Mouse (Mus musculus) urinary bladder, postnatal 14 days (tissue): ENCODE data around the gene Olfr1164.

ENCODE experiments used
- DNase-seq: peaks from one replicate; pipeline ENCODE4 v3.0.0; 2021; ENCODE audit warnings: low spot score

The Olfr1164 gene

GRCm38 (mm10) chr2:88093866-88094265 lies at the start of gene Olfr1164:
Gene Olfr1164, minus strand, starts transcription at chr2:88093966.
- DNase-seq = no peak

DNA sequence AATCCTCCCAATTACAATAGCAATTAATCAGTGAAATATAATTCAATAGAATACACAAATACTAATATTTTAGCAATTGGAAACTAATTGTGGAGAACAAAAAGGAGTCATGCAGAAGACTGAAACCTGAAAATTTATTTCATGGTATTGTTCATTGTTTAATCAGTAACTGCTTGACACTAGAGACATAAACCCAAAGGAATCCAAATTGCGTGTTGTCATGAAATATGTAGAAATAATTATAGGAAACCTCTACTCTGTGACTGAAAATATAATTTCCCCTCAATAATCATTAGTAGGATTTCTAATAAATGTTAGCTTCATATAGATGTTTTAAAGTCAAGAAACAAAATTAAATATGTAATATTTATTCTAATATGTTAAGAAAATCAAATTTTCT lies 34.4 kb upstream of the Olfr1164 start, which contains the start of gene Olfr1166:
Gene Olfr1166 (minus strand): TSS at position 101 of the 400 bp plus-strand sequence.
- no peak for DNase-seq

GRCm38 (mm10) chr2:88071730-88072129 lies 22.0 kb downstream of the Olfr1164 start, which contains the start of gene Olfr1163:
Gene Olfr1163, minus strand, starts transcription at chr2:88071830.
- DNase-seq = no peak

DNA sequence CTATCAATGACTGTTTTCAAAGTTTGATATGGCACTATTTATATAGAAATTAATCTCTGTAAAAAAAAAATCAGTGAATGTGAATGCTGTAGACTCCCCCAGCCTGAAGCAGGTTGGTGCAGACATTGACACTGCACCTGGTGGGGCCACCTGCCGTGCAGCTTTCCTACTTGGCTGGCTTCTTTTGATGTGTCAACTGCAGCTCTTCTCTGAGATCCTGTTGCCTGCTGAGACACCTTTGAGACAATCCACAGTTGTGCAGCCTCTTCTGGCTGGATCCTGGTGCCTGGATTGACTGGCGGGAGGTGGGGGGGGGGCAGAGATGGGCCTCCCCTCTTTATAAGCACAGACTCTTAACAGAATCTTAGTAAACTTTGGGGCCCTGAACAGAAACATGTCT lies 30.2 kb downstream of the Olfr1164 start:
- no peak for DNase-seq

DNA sequence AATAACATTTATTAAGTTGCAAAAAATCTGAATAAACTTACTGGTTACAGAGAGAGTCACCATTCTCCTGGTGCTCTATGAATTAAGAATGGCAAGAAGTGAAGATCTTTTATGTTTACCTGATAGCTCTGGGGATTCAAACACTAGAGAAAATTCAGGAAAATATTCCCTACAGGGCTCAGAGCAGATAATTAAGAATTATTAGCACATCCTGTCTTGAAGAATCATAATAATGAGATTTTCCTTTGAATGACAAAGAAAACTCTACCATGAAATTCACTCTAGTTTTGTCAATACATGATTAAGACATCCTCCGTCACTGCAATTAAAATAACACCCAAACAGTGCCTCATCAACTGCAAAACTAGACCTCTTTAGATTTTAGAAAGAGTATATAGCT lies 42.7 kb downstream of the Olfr1164 start, which contains the start of gene Olfr1162:
Gene Olfr1162 (minus strand): TSS at position 101 of the 400 bp plus-strand sequence.
- no peak for DNase-seq
